Mouse (Mus musculus): Measurements from ENCODE around the gene Gm6268. TPM values are rescaled to one million over a fixed set of nuclear protein-coding genes. Genes with fewer than 3 reads are reported as not detected.

The Gm6268 gene
- total and polyA plus RNA-seq, 2 experiments from 2014 or later, result not detected

DNA sequence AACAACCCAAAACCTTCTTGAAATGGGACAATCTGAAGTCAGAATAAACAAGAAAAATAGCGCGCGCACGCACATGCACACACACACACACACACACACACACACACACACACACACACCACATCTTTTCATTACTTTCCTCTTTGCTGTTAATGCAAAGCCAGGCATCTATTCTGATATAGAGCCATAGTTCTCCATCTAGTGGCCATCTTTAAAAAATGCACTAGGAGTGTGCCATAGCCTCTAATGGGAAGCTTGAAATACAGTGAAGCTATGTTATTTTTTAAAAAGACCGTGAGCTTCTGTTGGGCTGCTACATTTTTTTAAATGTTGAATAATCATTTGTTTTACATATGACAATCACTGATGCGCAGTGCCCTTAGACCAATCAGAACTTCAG, 7.8 kb upstream of the Gm6268 start:
- no peak for ATAC-seq (ENCODE audit: low FRiP score)

GRCm38 (mm10) chrX:36402316-36402715, 1.2 kb downstream of the Gm6268 start:
- DNase-seq (ENCODE audit: low spot score), result no peak
- TF ChIP-seq CTCF (IDR thresholded peaks at IDR 0.05), result peak; percentile 31
- Histone ChIP-seq H3K4me2 (ENCODE audit: low read depth, low read length, poor library complexity, severe bottlenecking) (no peak overlapping the region), H3K4me3 (ENCODE audit: low read depth, low read length) (no peak overlapping the region), H3K9me3 (ENCODE audit: low read length) (no peaks in the 10 kb centered on the region), H3K4me1 (ENCODE audit: insufficient read depth, low read length) (no peaks in the 10 kb centered on the region), H3K27me3 (ENCODE audit: insufficient read depth, low read length) (no peaks in the 10 kb centered on the region), H3K36me3 (ENCODE audit: insufficient read depth, low read length) (no peaks in the 10 kb centered on the region), H3K27ac (ENCODE audit: low read depth, low read length) (no peak overlapping the region), H3K9ac (replicated peaks; ENCODE audit: low read length, poor library complexity, severe bottlenecking) (no peak overlapping the region)
- no peak for ATAC-seq (ENCODE audit: low FRiP score)
- WGBS, result 63% methylated on average over 6 of the region's 6 CpGs

More for the DNA sequence above, 7.8 kb upstream of the Gm6268 start:
- Histone ChIP-seq H3K9me3 (ENCODE audit: low read length) (no peaks in the 10 kb centered on the region), H3K4me2 (ENCODE audit: low read depth, low read length, poor library complexity, severe bottlenecking) (no peak overlapping the region), H3K27ac (ENCODE audit: low read depth, low read length) (no peak overlapping the region), H3K27me3 (ENCODE audit: insufficient read depth, low read length) (no peaks in the 10 kb centered on the region), H3K4me1 (ENCODE audit: insufficient read depth, low read length) (no peaks in the 10 kb centered on the region), H3K9ac (replicated peaks; ENCODE audit: low read length, poor library complexity, severe bottlenecking) (no peak overlapping the region), H3K4me3 (ENCODE audit: low read depth, low read length) (no peak overlapping the region), H3K36me3 (ENCODE audit: insufficient read depth, low read length) (no peaks in the 10 kb centered on the region)
- 35% methylated on average over 6 of the region's 6 CpGs for WGBS
- TF ChIP-seq CTCF (IDR thresholded peaks at IDR 0.05), result peak; percentile 73
- peak; percentile 68 for DNase-seq (ENCODE audit: low spot score)

- Histone ChIP-seq H3K4me2 (ENCODE audit: low read depth, low read length, poor library complexity, severe bottlenecking) (no peak overlapping the region), H3K36me3 (ENCODE audit: insufficient read depth, low read length) (no peaks in the 10 kb centered on the region), H3K4me3 (ENCODE audit: low read depth, low read length) (no peak overlapping the region), H3K9ac (replicated peaks; ENCODE audit: low read length, poor library complexity, severe bottlenecking) (no peak overlapping the region), H3K4me1 (ENCODE audit: insufficient read depth, low read length) (no peaks in the 10 kb centered on the region), H3K27me3 (ENCODE audit: insufficient read depth, low read length) (no peaks in the 10 kb centered on the region), H3K27ac (ENCODE audit: low read depth, low read length) (no peak overlapping the region), H3K9me3 (ENCODE audit: low read length) (no peaks in the 10 kb centered on the region)
- no peak for ATAC-seq (ENCODE audit: low FRiP score)
- no peak for TF ChIP-seq CTCF (IDR thresholded peaks at IDR 0.05)
- no peak for DNase-seq (ENCODE audit: low spot score)
- WGBS, result 82% methylated on average over 3 of the region's 3 CpGs
Observed at GRCm38 (mm10) chrX:36419153-36419552, 18.1 kb downstream of the Gm6268 start.

GRCm38 (mm10) chrX:36434993-36435392, 33.9 kb downstream of the Gm6268 start:
- no peaks in the 10 kb centered on the region for H3K36me3 ChIP-seq (ENCODE audit: insufficient read depth, low read length)
- H3K4me1 ChIP-seq (ENCODE audit: insufficient read depth, low read length), result no peaks in the 10 kb centered on the region
- H3K27ac ChIP-seq (ENCODE audit: low read depth, low read length), result no peak overlapping the region
- H3K27me3 ChIP-seq (ENCODE audit: insufficient read depth, low read length), result no peaks in the 10 kb centered on the region
- DNase-seq (ENCODE audit: low spot score), result peak; percentile 16
- no peak overlapping the region for H3K4me2 ChIP-seq (ENCODE audit: low read depth, low read length, poor library complexity, severe bottlenecking)
- H3K4me3 ChIP-seq (ENCODE audit: low read depth, low read length), result no peak overlapping the region
- peak; percentile 58 for TF ChIP-seq CTCF (IDR thresholded peaks at IDR 0.05)
- ATAC-seq (ENCODE audit: low FRiP score), result no peak
- H3K9ac ChIP-seq (replicated peaks; ENCODE audit: low read length, poor library complexity, severe bottlenecking), result no peak overlapping the region
- WGBS, result 43% methylated on average over 6 of the region's 6 CpGs
- H3K9me3 ChIP-seq (ENCODE audit: low read length), result no peaks in the 10 kb centered on the region

- H3K4me1 ChIP-seq (ENCODE audit: insufficient read depth, low read length), result no peaks in the 10 kb centered on the region
- H3K4me3 ChIP-seq (ENCODE audit: low read depth, low read length), result no peak overlapping the region
- H3K4me2 ChIP-seq (ENCODE audit: low read depth, low read length, poor library complexity, severe bottlenecking), result no peak overlapping the region
- 88% methylated on average over 1 of the region's 1 CpGs for WGBS
- ATAC-seq (ENCODE audit: low FRiP score), result no peak
- TF ChIP-seq CTCF (IDR thresholded peaks at IDR 0.05), result no peak
- no peaks in the 10 kb centered on the region for H3K27me3 ChIP-seq (ENCODE audit: insufficient read depth, low read length)
- H3K27ac ChIP-seq (ENCODE audit: low read depth, low read length), result no peak overlapping the region
- H3K36me3 ChIP-seq (ENCODE audit: insufficient read depth, low read length), result no peaks in the 10 kb centered on the region
- no peak for DNase-seq (ENCODE audit: low spot score)
- no peak overlapping the region for H3K9ac ChIP-seq (replicated peaks; ENCODE audit: low read length, poor library complexity, severe bottlenecking)
- H3K9me3 ChIP-seq (ENCODE audit: low read length), result no peaks in the 10 kb centered on the region
Observed at GRCm38 (mm10) chrX:36437932-36438331, 36.9 kb downstream of the Gm6268 start.

Small RNA genes within 50 kb of the gene (microRNA-seq; reads per million reads assigned to microRNA genes)
- not detected for gene Gm44485 (ENCODE audit: borderline number of aligned reads)

Other genes starting within 250 kb of the Gm6268 start
- gene Zcchc12, start 205.4 kb upstream of the Gm6268 start, total RNA-seq (2014; rRNA removed), result 306 and 396 TPM in 2 replicates
- 609 and 627 TPM in 2 replicates for gene Zcchc12, start 205.4 kb upstream of the Gm6268 start, polyA plus RNA-seq (2015; fragmentation: Nextera tagmentation; extraction: Ambion mirVana)
- 7.1 and 7.6 TPM in 2 replicates for gene Lonrf3, start 72.9 kb upstream of the Gm6268 start, total RNA-seq (2014; rRNA removed)
- 0.49 and 0.61 TPM in 2 replicates for gene Lonrf3, start 72.9 kb upstream of the Gm6268 start, polyA plus RNA-seq (2015; fragmentation: Nextera tagmentation; extraction: Ambion mirVana)
- gene Gm14569, start 90.5 kb downstream of the Gm6268 start, total RNA-seq (2014; rRNA removed), result not detected in 2 replicates
- gene Gm14569, start 90.5 kb downstream of the Gm6268 start, polyA plus RNA-seq (2015; fragmentation: Nextera tagmentation; extraction: Ambion mirVana), result not detected in 2 replicates
- gene Pgrmc1, start 196.9 kb downstream of the Gm6268 start, total RNA-seq (2014; rRNA removed), result 521 and 534 TPM in 2 replicates
- gene Pgrmc1, start 196.9 kb downstream of the Gm6268 start, polyA plus RNA-seq (2015; fragmentation: Nextera tagmentation; extraction: Ambion mirVana), result 763 and 773 TPM in 2 replicates
- 9.8 TPM in 2 replicates for gene Akap17b, start 244.1 kb downstream of the Gm6268 start, total RNA-seq (2014; rRNA removed)
- gene Akap17b, start 244.1 kb downstream of the Gm6268 start, polyA plus RNA-seq (2015; fragmentation: Nextera tagmentation; extraction: Ambion mirVana), result 4.9 and 5.3 TPM in 2 replicates

All from midbrain, postnatal 0 days (tissue).